Mouse (Mus musculus) frontal cortex, postnatal 36 days (tissue): ENCODE data around the gene Spock2.

Experiments
- DNase-seq, 2 experiments: peaks; one replicate each; pipeline ENCODE4 v3.0.0; 2022; ENCODE audit warnings: low spot score in 2 of 2

The Spock2 gene

GRCm38 (mm10) chr10:60106146-60106530, at the start of gene Spock2:
Gene Spock2, plus strand, starts transcription at chr10:60106219.
- DNase-seq = peak; percentile 80 to 84

- DNase-seq = no peak
These were observed 43.8 kb upstream of the Spock2 start for GRCm38 (mm10) chr10:60062173-60062572.

GRCm38 (mm10) chr10:60062931-60063330, 43.1 kb upstream of the Spock2 start:
- no peak for DNase-seq

GRCm38 (mm10) chr10:60066524-60066923, 39.5 kb upstream of the Spock2 start:
- peak in 1 of 2 experiments; percentile 38 for DNase-seq

GRCm38 (mm10) chr10:60075159-60075558, 30.9 kb upstream of the Spock2 start:
- DNase-seq = no peak

- no peak for DNase-seq
These were observed 28.8 kb upstream of the Spock2 start for GRCm38 (mm10) chr10:60077226-60077625.

GRCm38 (mm10) chr10:60077736-60078560, 28.1 kb upstream of the Spock2 start:
- DNase-seq = no peak

GRCm38 (mm10) chr10:60078561-60078917, 27.5 kb upstream of the Spock2 start:
- DNase-seq = peak; percentile 47

- DNase-seq = no peak
These were observed 25.8 kb upstream of the Spock2 start for GRCm38 (mm10) chr10:60080171-60080570.

- no peak for DNase-seq
These were observed 25.4 kb upstream of the Spock2 start for GRCm38 (mm10) chr10:60080601-60080981.

GRCm38 (mm10) chr10:60080982-60081825, 24.8 kb upstream of the Spock2 start:
- DNase-seq = no peak

GRCm38 (mm10) chr10:60081905-60082304, 24.1 kb upstream of the Spock2 start:
- DNase-seq = peak; percentile 12 to 15

GRCm38 (mm10) chr10:60084065-60084464, 22.0 kb upstream of the Spock2 start:
- DNase-seq = no peak

GRCm38 (mm10) chr10:60092311-60092710, 13.7 kb upstream of the Spock2 start:
- no peak for DNase-seq

GRCm38 (mm10) chr10:60093751-60094150, 12.3 kb upstream of the Spock2 start:
- DNase-seq = no peak

GRCm38 (mm10) chr10:60095558-60095957, 10.5 kb upstream of the Spock2 start:
- DNase-seq = no peak

- DNase-seq = no peak
These were observed 9.7 kb upstream of the Spock2 start for GRCm38 (mm10) chr10:60096302-60096701.

- no peak for DNase-seq
These were observed 8.9 kb upstream of the Spock2 start for GRCm38 (mm10) chr10:60097146-60097545.

- DNase-seq = no peak
These were observed 8.2 kb upstream of the Spock2 start for GRCm38 (mm10) chr10:60097774-60098173.

- no peak for DNase-seq
These were observed 451 bp upstream of the Spock2 start for GRCm38 (mm10) chr10:60105391-60106145.

- peak in 1 of 2 experiments; percentile 37 for DNase-seq
These were observed 640 bp downstream of the Spock2 start for GRCm38 (mm10) chr10:60106531-60107186.

- DNase-seq = peak in 1 of 2 experiments; percentile 49
These were observed 1.4 kb downstream of the Spock2 start for GRCm38 (mm10) chr10:60107448-60107847.
